Mouse (Mus musculus) stomach, postnatal 0 days (tissue): ENCODE measurements around the gene Slc35f1. TPM values are rescaled to one million over a fixed set of nuclear protein-coding genes. Genes with fewer than 3 reads are reported as not detected.
"Not testable (repeated sequence)": the region's sequence is repeated elsewhere in the genome, so short reads cannot be mapped to it uniquely, and the experiment has no call there.

ENCODE experiments used
- ATAC-seq: fragments of 200-750 bp; cut with Nextera tagmentation; 2 replicates; pipeline ENCODE4 v1.8.0; 2017; ENCODE audit not compliant: low FRiP score, low TSS enrichment
- DNase-seq: peaks from one replicate; pipeline ENCODE4 v3.0.0-alpha.2; 2016; ENCODE audit warnings: low spot score
- H3K27ac ChIP-seq: fragments of 300-500 bp; sonication (generic); replicated peaks from 2 replicates; pipeline ENCODE4 v1.5.1; 2014; ENCODE audit warnings: mild to moderate bottlenecking, control low read depth
- H3K27me3 ChIP-seq: fragments of 300-500 bp; sonication (generic); 2 replicates; pipeline ENCODE4 v1.6.1; 2014; ENCODE audit warnings: low read length; ENCODE audit not compliant: control insufficient read depth, insufficient read depth
- H3K36me3 ChIP-seq: fragments of 300-500 bp; sonication (generic); 2 replicates; pipeline ENCODE4 v1.6.1; 2014; ENCODE audit warnings: low read length, mixed read lengths; ENCODE audit not compliant: control insufficient read depth, insufficient read depth
- H3K4me1 ChIP-seq: fragments of 300-500 bp; sonication (generic); replicated peaks from 2 replicates; pipeline ENCODE4 v1.6.1; 2014; ENCODE audit warnings: antibody characterized with exemption; ENCODE audit not compliant: control insufficient read depth, insufficient read depth
- H3K4me2 ChIP-seq: fragments of 300-500 bp; sonication (generic); replicated peaks from 2 replicates; pipeline ENCODE4 v1.6.1; 2014; ENCODE audit warnings: low read depth, mild to moderate bottlenecking, control low read depth, moderate library complexity
- H3K4me3 ChIP-seq: fragments of 300-500 bp; sonication (generic); 2 replicates; pipeline ENCODE4 v1.5.1; 2014; ENCODE audit warnings: low read depth, low read length, control low read depth
- H3K9ac ChIP-seq: fragments of 300-500 bp; sonication (generic); 2 replicates; pipeline ENCODE4 v1.6.1; 2014; ENCODE audit warnings: mild to moderate bottlenecking, low read length, control low read depth, mixed read lengths
- H3K9me3 ChIP-seq: fragments of 300-500 bp; sonication (generic); 2 replicates; pipeline ENCODE4 v1.6.1; 2016; ENCODE audit warnings: low read length; ENCODE audit not compliant: control insufficient read depth
- CTCF ChIP-seq: IDR thresholded peaks from 2 replicates; pipeline ENCODE4 v1.5.1; 2016; ENCODE audit warnings: antibody characterized with exemption, low read depth, mild to moderate bottlenecking, moderate library complexity
- EP300 ChIP-seq: optimal IDR thresholded peaks from 2 replicates; pipeline ENCODE3; 2016; ENCODE audit warnings: antibody characterized with exemption
- WGBS: fragments of 180-500 bp; shearing (Covaris S2); extraction: QIAGEN DNeasy Blood & Tissue Kit; methylation state at CpG from one replicate; pipeline ENCODE4 v1.1.7; 2014; 5-methylcytosine and 5-hydroxymethylcytosine counted together
- polyA plus RNA-seq: library from polyadenylated mRNA; unstranded; fragments of >200 nt; fragmentation: Nextera tagmentation; extraction: Ambion mirVana; gene quantifications from 2 replicates; pipeline ENCODE4 v1.2.1, GENCODE M21; 2015

Gene Slc35f1
- polyA plus RNA-seq, 1 experiment from 2014 or later = 0.99 TPM

DNA sequence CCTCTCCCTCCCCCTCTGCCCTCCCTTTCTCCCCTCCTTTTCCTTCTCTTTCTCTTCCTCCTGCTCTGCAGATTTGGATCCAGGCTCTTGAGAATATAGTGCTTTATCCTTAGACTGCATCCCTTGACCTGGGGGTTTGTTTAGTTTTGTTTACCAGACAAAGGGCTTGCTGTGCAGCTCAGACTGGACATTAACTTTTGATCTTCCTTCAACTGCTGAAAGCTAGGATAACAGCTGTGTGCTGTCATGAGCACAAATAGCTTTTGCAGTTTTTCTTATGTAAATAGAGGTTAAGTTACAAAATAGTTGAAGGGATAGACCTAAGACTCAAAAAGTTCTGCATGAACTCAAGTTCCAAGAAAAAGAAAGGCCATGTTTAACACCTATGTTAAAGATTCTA lies 184.4 kb downstream of the Slc35f1 start:
- Histone ChIP-seq H3K4me2 (no peak overlapping the region), H3K27ac (no peak overlapping the region), H3K9me3 (no peaks in the 10 kb centered on the region), H3K36me3 (no peaks in the 10 kb centered on the region), H3K27me3 (no peaks in the 10 kb centered on the region), H3K4me1 (no peaks in the 10 kb centered on the region), H3K4me3 (no peak overlapping the region), H3K9ac (no peak overlapping the region)
- no peak for ATAC-seq
- DNase-seq = no peak
- TF ChIP-seq CTCF (no peak), EP300 (no peak)

DNA sequence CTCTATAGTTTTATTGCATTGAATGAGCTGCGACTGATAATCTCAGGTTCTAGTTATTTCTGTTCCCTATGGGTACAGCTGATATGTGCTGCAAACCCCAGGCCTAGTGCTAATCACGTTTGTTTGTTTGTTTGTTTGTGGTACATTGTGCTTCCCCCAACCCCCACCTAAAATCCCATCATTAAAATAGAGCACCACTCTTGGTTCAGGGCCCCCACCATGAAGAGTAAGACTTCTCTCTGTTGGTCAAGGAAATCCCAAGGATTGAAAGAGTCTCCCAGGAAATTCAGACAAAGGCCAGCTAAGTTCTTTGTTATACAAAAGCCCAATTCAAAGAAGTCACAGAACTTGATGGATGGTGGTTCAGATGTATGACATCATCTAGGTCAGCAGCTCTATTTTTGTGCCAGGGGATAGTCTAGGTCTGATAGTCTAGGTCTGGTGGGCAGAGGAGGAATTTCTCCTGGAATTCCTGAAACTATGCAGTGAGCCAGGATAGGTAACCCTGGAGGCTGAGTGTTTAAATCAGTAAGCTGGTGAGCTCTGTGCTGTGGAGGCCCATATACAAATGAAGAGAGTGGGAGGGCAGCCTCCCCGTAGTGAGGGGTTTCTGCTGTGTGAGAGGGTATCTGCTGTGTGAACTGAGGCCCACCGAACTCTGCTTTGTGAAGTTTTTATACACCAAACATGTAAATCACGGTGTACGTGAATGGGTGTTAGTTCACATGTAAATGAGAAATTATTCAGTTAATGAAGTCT lies 187.1 kb downstream of the Slc35f1 start:
- Histone ChIP-seq H3K9ac (no peak overlapping the region), H3K9me3 (no peaks in the 10 kb centered on the region), H3K4me3 (no peak overlapping the region), H3K36me3 (no peaks in the 10 kb centered on the region), H3K27me3 (no peaks in the 10 kb centered on the region), H3K27ac (no peak overlapping the region), H3K4me2 (no peak overlapping the region), H3K4me1 (no peaks in the 10 kb centered on the region)
- DNase-seq = no peak
- 60% methylated on average over 6 of the region's 6 CpGs for WGBS
- TF ChIP-seq CTCF = no peak
- TF ChIP-seq EP300 = no peak
- ATAC-seq = no peak

DNA sequence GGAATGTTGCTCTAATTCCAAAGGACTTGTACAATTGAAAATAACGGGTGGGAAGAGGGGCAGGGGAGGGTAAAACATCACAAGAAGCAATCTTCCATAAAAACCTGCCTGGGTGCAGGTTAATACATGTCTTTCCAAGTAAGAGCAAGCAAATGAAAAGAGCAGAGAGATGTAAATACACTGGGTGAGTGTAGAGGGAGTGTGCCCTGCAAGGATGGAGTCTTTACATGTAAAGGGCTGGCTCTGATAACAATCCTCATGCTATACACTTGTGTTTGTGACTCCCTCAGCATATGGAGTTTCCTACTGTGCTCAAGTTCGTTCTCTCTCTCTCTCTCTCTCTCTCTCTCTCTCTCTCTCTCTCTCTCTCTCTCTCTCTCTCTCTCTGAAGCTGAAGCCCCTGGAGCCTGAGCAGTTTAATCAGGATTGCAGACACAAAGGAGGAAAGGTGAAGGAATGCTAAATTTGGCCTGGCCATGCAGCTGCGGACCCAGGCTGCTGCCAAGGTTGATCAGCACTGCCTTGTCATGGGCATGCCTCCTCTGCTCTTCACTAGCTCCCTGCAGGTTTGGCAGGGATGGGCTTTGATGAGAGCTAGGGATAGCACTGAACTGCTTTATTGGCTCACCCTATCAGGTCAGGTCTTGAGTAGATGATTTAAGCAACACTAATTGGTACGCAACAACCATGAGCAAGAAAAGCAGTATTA lies 187.9 kb downstream of the Slc35f1 start:
- Histone ChIP-seq H3K4me2 (no peak overlapping the region), H3K36me3 (no peaks in the 10 kb centered on the region), H3K9ac (no peak overlapping the region), H3K4me3 (no peak overlapping the region), H3K27ac (no peak overlapping the region), H3K9me3 (no peaks in the 10 kb centered on the region), H3K27me3 (no peaks in the 10 kb centered on the region), H3K4me1 (no peaks in the 10 kb centered on the region)
- TF ChIP-seq CTCF (no peak), EP300 (no peak)
- no peak for ATAC-seq
- no peak for DNase-seq
- 63% methylated on average over 4 of the region's 4 CpGs for WGBS

DNA sequence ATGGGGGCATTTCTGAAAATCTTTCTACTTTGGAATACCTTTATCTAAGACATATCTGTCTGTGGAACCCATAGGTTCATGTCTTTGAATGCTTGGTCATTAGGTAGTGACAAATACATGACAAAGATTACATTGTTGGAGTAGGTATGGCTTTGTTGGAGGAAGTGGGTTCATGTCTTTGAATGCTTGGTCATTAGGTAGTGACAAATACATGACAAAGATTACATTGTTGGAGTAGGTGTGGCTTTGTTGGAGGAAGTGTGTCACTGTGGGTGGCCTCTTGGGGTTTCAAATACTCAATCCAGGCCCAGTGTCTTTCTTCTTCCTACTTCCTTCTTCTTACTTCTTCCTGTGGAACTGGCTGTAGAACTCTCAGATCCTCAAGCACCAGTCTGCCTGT lies 206.4 kb downstream of the Slc35f1 start:
- H3K27me3 ChIP-seq, H3K9me3 ChIP-seq, H3K27ac ChIP-seq, H3K36me3 ChIP-seq, H3K4me2 ChIP-seq, DNase-seq, H3K4me3 ChIP-seq, H3K4me1 ChIP-seq, H3K9ac ChIP-seq: not testable (repeated sequence)
- 0 out of 2 replicates have a peak, but pooled peaks have one; percentile 40 for ATAC-seq

DNA sequence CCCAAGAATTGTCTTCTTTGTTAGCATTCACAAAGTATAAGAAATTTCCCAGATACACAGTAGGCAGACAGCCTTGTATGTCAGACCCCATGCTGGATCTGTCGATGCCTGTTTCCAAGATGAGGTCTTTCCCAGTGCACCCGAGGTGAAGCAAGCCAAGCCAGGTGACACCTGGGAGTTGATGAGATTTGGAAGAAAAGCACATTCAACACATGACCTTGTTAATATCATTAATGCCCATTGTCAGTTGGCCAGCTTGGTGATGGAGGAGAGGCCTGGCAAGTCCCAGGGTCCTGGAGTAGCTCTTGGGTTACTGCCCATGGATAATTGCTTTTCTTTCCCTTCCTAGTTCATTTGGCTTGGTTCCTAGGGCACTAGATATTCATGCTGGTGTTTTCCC lies 214.6 kb downstream of the Slc35f1 start:
- WGBS = 67% methylated on average over 2 of the region's 2 CpGs
- H3K9ac ChIP-seq = no peak overlapping the region

DNA sequence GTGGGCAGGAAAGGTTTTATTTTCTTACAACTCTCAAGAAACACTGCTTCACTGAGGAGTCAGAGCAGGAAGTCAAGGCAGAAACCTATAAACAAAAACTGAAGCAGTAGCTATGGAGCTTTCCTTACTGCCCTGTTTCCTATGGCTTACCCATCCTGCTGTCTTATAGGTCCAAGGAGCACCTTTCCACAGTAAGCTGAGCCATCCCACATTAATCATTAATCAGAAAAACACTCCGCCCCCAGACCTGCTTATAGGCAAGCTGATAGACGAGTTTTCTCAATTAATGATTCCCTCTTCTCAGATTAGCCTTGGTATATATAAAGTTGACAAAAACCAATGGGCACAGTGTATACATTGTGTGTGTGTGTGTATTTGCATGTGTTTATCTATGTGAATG lies 221.4 kb downstream of the Slc35f1 start:
- Histone ChIP-seq H3K4me1 (no peaks in the 10 kb centered on the region), H3K27me3 (no peaks in the 10 kb centered on the region), H3K9me3 (no peaks in the 10 kb centered on the region), H3K36me3 (no peaks in the 10 kb centered on the region), H3K4me3 (no peak overlapping the region), H3K27ac (no peak overlapping the region), H3K9ac (no peak overlapping the region), H3K4me2 (no peak overlapping the region)
- TF ChIP-seq EP300 = no peak
- no peak for TF ChIP-seq CTCF
- ATAC-seq = no peak
- no peak for DNase-seq
- 61% methylated on average over 2 of the region's 2 CpGs for WGBS

More for the DNA sequence above, 214.6 kb downstream of the Slc35f1 start:
- Histone ChIP-seq H3K36me3 (no peaks in the 10 kb centered on the region), H3K9me3 (no peaks in the 10 kb centered on the region), H3K4me2 (no peak overlapping the region), H3K4me1 (no peaks in the 10 kb centered on the region), H3K4me3 (no peak overlapping the region), H3K27ac (no peak overlapping the region), H3K27me3 (no peaks in the 10 kb centered on the region)
- TF ChIP-seq CTCF = no peak
- no peak for TF ChIP-seq EP300
- DNase-seq (no peak), ATAC-seq (no peak)
